Mouse (Mus musculus): ENCODE results near the gene Clcn1. TPM values are rescaled to one million over a fixed set of nuclear protein-coding genes. Genes with fewer than 3 reads are reported as not detected.

Gene Clcn1
- total RNA-seq, 1 experiment = 1.2 TPM

DNA sequence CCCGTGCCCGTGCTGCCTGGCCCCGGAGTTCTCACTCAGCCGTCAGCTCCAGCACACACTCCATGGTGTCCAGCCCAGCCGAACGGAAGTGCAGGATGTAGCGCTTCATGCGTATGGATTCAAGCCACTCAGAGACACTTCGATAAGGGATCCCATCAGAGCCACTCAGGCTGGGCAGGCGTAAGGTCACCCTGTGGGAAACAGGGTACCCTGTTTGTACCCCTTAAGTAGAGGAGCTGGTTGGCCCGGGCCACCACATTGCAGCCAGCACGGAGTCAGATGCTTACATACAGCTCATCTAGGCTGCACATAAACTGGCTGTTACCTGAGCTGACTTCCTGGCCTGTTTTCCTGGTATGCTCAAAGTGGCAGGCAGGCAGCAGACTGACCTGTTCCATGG lies 72.4 kb downstream of the Clcn1 start:
- Histone ChIP-seq H3K27ac (ENCODE audit: insufficient read depth, low read depth, low read length, poor library complexity, severe bottlenecking) (no peak overlapping the region), H3K9me3 (ENCODE audit: control insufficient read depth, insufficient read depth, low read depth, low read length) (no peaks in the 10 kb centered on the region), H3K4me3 (ENCODE audit: insufficient read depth in 1 of 2, low read depth in 1 of 2, low read length in 2 of 2, poor library complexity in 1 of 2, severe bottlenecking in 1 of 2) (no peak overlapping the region), H3K36me3 (ENCODE audit: control insufficient read depth, insufficient read depth, low read length, poor library complexity, severe bottlenecking) (peaks cover 15% of the 10 kb centered on the region; the same call in 1 of the 2 replicates), H3K4me1 (ENCODE audit: control insufficient read depth in 2 of 2, insufficient read depth in 2 of 2, low read length in 2 of 2, poor library complexity in 1 of 2) (peaks cover 0 to 2% of the 10 kb centered on the region in 2 experiments; a peak in 1 of 4 replicates), H3K9ac (ENCODE audit: insufficient read depth, low read depth, low read length, poor library complexity, severe bottlenecking) (no peak overlapping the region)
- TF ChIP-seq HCFC1 (IDR thresholded peaks at IDR 0.05; ENCODE audit: borderline replicate concordance, insufficient read depth, low read length) (no peak), CHD2 (IDR thresholded peaks at IDR 0.05; ENCODE audit: low read depth, low read length) (no peak), ZC3H11A (IDR thresholded peaks at IDR 0.05; ENCODE audit: borderline replicate concordance, low read depth, low read length) (no peak), MAFK (IDR thresholded peaks at IDR 0.05; ENCODE audit: insufficient read depth, low read depth, low read length) (no peak), ZNF384 (IDR thresholded peaks at IDR 0.05; ENCODE audit: low read depth, low read length) (no peak)
- no peak for DNase-seq (ENCODE audit: low read depth, low spot score)
- in situ Hi-C loops (cut with MboI; ENCODE audit: low sequenced_read_pairs in 2 of 2, unreplicated experiment in 2 of 2) = no loop called here

DNA sequence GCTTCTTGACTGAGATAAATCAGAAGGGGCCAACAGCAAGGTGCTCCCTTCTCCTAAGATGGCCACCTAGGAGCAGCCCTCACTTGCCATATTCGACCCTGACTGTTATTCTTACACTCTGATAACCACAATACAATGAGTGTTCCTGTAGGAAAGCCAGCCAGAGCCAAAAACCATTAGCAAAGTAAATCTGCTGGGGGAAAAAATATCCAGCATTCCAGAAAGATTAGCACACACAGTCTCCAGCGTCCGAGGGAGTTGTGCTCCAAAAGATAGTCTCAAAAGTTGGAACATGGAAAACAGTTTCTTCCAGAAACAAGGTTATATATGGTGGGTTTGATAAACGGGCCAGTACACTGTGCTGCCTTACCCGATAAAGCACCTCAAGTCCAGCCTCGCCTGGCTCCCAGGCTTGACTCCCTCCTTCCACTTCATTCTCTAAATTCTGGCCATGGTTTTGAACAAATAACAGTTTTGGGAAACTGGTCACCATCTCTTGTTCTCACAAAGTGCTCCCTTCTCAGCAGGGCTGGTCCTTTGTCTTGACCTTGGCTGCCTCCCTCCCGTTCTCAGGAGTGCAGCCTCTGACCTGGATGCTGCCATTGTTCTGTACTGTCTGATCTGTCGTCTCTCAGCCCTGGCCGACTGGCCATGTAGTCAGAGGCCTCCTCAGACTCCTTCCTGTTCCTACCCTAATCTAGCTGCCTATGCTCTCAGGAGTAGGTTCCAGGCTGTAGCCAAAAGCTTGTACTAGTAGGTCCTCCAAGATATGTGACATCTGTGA lies 73.1 kb downstream of the Clcn1 start:
- no peak overlapping the region for H3K27ac ChIP-seq (ENCODE audit: insufficient read depth, low read depth, low read length, poor library complexity, severe bottlenecking)
- TF ChIP-seq HCFC1 (IDR thresholded peaks at IDR 0.05; ENCODE audit: borderline replicate concordance, insufficient read depth, low read length) (no peak), ZC3H11A (IDR thresholded peaks at IDR 0.05; ENCODE audit: borderline replicate concordance, low read depth, low read length) (no peak), ZNF384 (IDR thresholded peaks at IDR 0.05; ENCODE audit: low read depth, low read length) (no peak), MAFK (IDR thresholded peaks at IDR 0.05; ENCODE audit: insufficient read depth, low read depth, low read length) (no peak), CHD2 (IDR thresholded peaks at IDR 0.05; ENCODE audit: low read depth, low read length) (no peak)

DNA sequence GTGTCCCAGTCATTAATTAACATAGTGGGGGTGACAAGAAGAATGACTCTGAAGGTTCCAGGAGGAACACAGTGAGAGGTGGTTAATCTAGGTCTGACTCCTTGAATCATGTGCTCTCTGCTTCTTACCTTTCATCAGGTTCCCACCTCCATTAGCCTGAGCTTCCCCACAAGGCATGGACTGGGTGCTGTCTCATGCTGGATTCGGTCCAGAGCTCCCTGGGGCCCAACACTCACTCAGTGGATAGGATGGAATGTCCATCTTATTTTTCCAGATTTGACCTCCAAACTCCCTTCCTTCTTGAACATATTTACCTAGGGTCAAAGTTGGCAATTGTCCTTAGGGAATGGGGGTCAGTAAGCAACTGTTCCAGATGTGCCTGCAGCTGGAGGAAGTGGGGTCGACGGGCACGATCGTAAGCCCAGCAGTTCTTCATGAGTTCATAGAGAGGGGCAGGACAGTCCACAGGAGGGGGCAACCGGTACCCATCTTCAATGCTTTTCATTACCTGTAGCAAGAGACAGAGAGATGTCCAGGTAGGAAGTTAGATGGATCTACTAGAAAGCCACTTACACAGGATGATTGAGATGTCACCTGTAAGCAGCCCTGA lies 73.9 kb downstream of the Clcn1 start:
- in situ Hi-C loops (cut with MboI; ENCODE audit: low sequenced_read_pairs in 2 of 2, unreplicated experiment in 2 of 2) = no loop called here
- no peak overlapping the region for H3K9ac ChIP-seq (ENCODE audit: insufficient read depth, low read depth, low read length, poor library complexity, severe bottlenecking)
- no peak for TF ChIP-seq ZC3H11A (IDR thresholded peaks at IDR 0.05; ENCODE audit: borderline replicate concordance, low read depth, low read length)
- no peak for TF ChIP-seq CHD2 (IDR thresholded peaks at IDR 0.05; ENCODE audit: low read depth, low read length)
- TF ChIP-seq ZNF384 (IDR thresholded peaks at IDR 0.05; ENCODE audit: low read depth, low read length) = no peak
- no peak for TF ChIP-seq MAFK (IDR thresholded peaks at IDR 0.05; ENCODE audit: insufficient read depth, low read depth, low read length)
- no peak for TF ChIP-seq HCFC1 (IDR thresholded peaks at IDR 0.05; ENCODE audit: borderline replicate concordance, insufficient read depth, low read length)
- no peaks in the 10 kb centered on the region for H3K9me3 ChIP-seq (ENCODE audit: control insufficient read depth, insufficient read depth, low read depth, low read length)
- no peak for DNase-seq (ENCODE audit: low read depth, low spot score)
- H3K36me3 ChIP-seq (ENCODE audit: control insufficient read depth, insufficient read depth, low read length, poor library complexity, severe bottlenecking) = peaks cover 19% of the 10 kb centered on the region; the same call in 1 of the 2 replicates
- H3K27ac ChIP-seq (ENCODE audit: insufficient read depth, low read depth, low read length, poor library complexity, severe bottlenecking) = no peak overlapping the region
- peaks cover 0 to 2% of the 10 kb centered on the region in 2 experiments; a peak in 1 of 4 replicates for H3K4me1 ChIP-seq (ENCODE audit: control insufficient read depth in 2 of 2, insufficient read depth in 2 of 2, low read length in 2 of 2, poor library complexity in 1 of 2)
- no peak overlapping the region for H3K4me3 ChIP-seq (ENCODE audit: insufficient read depth in 1 of 2, low read depth in 1 of 2, low read length in 2 of 2, poor library complexity in 1 of 2, severe bottlenecking in 1 of 2)

More for the DNA sequence above, 73.1 kb downstream of the Clcn1 start:
- in situ Hi-C loops (cut with MboI; ENCODE audit: low sequenced_read_pairs in 2 of 2, unreplicated experiment in 2 of 2) = no loop called here
- no peak overlapping the region for H3K9ac ChIP-seq (ENCODE audit: insufficient read depth, low read depth, low read length, poor library complexity, severe bottlenecking)
- no peak for DNase-seq (ENCODE audit: low read depth, low spot score)
- no peak overlapping the region for H3K4me3 ChIP-seq (ENCODE audit: insufficient read depth in 1 of 2, low read depth in 1 of 2, low read length in 2 of 2, poor library complexity in 1 of 2, severe bottlenecking in 1 of 2)
- H3K4me1 ChIP-seq (ENCODE audit: control insufficient read depth in 2 of 2, insufficient read depth in 2 of 2, low read length in 2 of 2, poor library complexity in 1 of 2) = peaks cover 0 to 2% of the 10 kb centered on the region in 2 experiments; a peak in 1 of 4 replicates
- peaks cover 17% of the 10 kb centered on the region; the same call in 1 of the 2 replicates for H3K36me3 ChIP-seq (ENCODE audit: control insufficient read depth, insufficient read depth, low read length, poor library complexity, severe bottlenecking)
- H3K9me3 ChIP-seq (ENCODE audit: control insufficient read depth, insufficient read depth, low read depth, low read length) = no peaks in the 10 kb centered on the region

DNA sequence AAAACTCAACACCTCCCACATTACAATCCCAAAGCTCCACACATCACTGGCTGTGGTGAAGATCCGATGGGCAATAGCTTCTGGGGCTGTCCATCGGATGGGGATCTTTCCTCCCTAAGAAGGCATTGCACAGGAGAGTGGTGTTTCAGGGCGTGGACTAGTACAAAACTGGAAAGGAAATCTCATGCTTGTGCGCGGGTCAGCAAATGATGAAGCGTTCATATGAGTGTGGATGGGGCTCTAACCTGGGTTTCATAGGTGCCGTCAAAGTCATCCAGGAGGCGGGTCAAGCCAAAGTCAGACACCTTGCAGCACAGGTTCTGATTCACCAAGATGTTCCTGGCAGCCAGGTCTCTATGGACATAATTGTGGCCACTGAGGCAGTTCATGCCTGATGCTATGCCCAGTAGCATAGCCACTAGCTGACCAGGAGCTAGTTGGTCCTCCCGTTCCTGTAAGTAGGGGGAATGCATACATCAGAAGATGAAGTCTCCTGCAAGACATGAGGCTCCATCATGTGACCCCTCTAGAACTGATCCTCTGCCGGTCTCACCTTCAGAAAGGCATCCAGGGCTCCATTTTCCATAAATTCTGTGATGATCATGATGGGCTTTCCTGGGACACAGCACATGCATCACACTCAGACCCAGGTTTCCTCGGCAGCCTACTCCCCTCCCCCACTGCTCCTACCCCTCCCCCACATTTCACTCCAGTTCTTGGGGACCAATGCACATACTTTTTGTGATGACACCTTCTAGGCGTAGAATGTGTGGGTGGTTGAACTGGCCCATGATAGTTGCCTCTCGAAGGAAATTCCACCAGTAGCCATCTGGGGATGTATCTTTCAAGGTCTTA lies 74.8 kb downstream of the Clcn1 start:
- DNase-seq (ENCODE audit: low read depth, low spot score) = no peak
- no peak overlapping the region for H3K9ac ChIP-seq (ENCODE audit: insufficient read depth, low read depth, low read length, poor library complexity, severe bottlenecking)
- no peak for TF ChIP-seq CHD2 (IDR thresholded peaks at IDR 0.05; ENCODE audit: low read depth, low read length)
- no peak overlapping the region for H3K4me3 ChIP-seq (ENCODE audit: insufficient read depth in 1 of 2, low read depth in 1 of 2, low read length in 2 of 2, poor library complexity in 1 of 2, severe bottlenecking in 1 of 2)
- in situ Hi-C loops (cut with MboI; ENCODE audit: low sequenced_read_pairs in 2 of 2, unreplicated experiment in 2 of 2) = no loop called here
- peaks cover 0 to 2% of the 10 kb centered on the region in 2 experiments; a peak in 1 of 4 replicates for H3K4me1 ChIP-seq (ENCODE audit: control insufficient read depth in 2 of 2, insufficient read depth in 2 of 2, low read length in 2 of 2, poor library complexity in 1 of 2)
- H3K27ac ChIP-seq (ENCODE audit: insufficient read depth, low read depth, low read length, poor library complexity, severe bottlenecking) = no peak overlapping the region
- H3K9me3 ChIP-seq (ENCODE audit: control insufficient read depth, insufficient read depth, low read depth, low read length) = no peaks in the 10 kb centered on the region
- peaks cover 21% of the 10 kb centered on the region; the same call in 1 of the 2 replicates for H3K36me3 ChIP-seq (ENCODE audit: control insufficient read depth, insufficient read depth, low read length, poor library complexity, severe bottlenecking)

Data from ES-E14 (cell line).